Mouse (Mus musculus) bone marrow macrophage, adult 2 months (primary cell): ENCODE data around the gene 1810065E05Rik.

Experiments used
- CTCF ChIP-seq: IDR thresholded peaks from 2 replicates; pipeline ENCODE4 v1.5.1; 2012; ENCODE audit warnings: low read depth, mild to moderate bottlenecking, low read length, moderate library complexity
- POLR2A ChIP-seq: IDR thresholded peaks from 2 replicates; pipeline ENCODE4 v1.6.1; 2012; ENCODE audit warnings: mild to moderate bottlenecking, low read depth, low read length, borderline replicate concordance

GRCm38 (mm10) chr11:58378763-58379278, 42.1 kb upstream of the 1810065E05Rik start, which contains the start of gene Lypd8:
- no peak for TF ChIP-seq POLR2A
- no peak for TF ChIP-seq CTCF
